Mouse (Mus musculus): ENCODE results near the gene Polr2c. TPM values are rescaled to one million over a fixed set of nuclear protein-coding genes. Genes with fewer than 3 reads are reported as not detected.
"Not testable (repeated sequence)": the region's sequence is repeated elsewhere in the genome, so short reads cannot be mapped to it uniquely, and the experiment has no call there.

Polr2c gene
- polyA plus RNA-seq, 1 experiment from 2014 or later = 150 TPM

GRCm38 (mm10) chr8:94819671-94820179 is 37.5 kb upstream of the Polr2c start:
- Histone ChIP-seq H3K4me2 (ENCODE audit: low read depth, low read length) (no peak overlapping the region), H3K27ac (ENCODE audit: low read length) (no peak overlapping the region), H3K9me3 (ENCODE audit: control insufficient read depth, low read length) (no peaks in the 10 kb centered on the region), H3K36me3 (ENCODE audit: control insufficient read depth, insufficient read depth, low read length) (peaks cover 6% of the 10 kb centered on the region; the same call in 1 of the 2 replicates), H3K9ac (ENCODE audit: low read length) (no peak overlapping the region), H3K4me3 (ENCODE audit: low read length) (no peak overlapping the region), H3K4me1 (replicated peaks; ENCODE audit: control insufficient read depth, insufficient read depth, low read length) (no peaks in the 10 kb centered on the region), H3K27me3 (ENCODE audit: control insufficient read depth, insufficient read depth, low read depth, low read length) (no peaks in the 10 kb centered on the region)
- ATAC-seq (ENCODE audit: low read depth) = no peak
- 67% methylated on average over 6 of the region's 6 CpGs for WGBS

- Histone ChIP-seq H3K9ac (ENCODE audit: low read length) (no peak overlapping the region), H3K27me3 (ENCODE audit: control insufficient read depth, insufficient read depth, low read depth, low read length) (no peaks in the 10 kb centered on the region), H3K27ac (ENCODE audit: low read length) (no peak overlapping the region), H3K4me2 (ENCODE audit: low read depth, low read length) (no peak overlapping the region), H3K36me3 (ENCODE audit: control insufficient read depth, insufficient read depth, low read length) (peaks cover 11% of the 10 kb centered on the region), H3K4me1 (replicated peaks; ENCODE audit: control insufficient read depth, insufficient read depth, low read length) (no peaks in the 10 kb centered on the region), H3K4me3 (ENCODE audit: low read length) (no peak overlapping the region), H3K9me3 (ENCODE audit: control insufficient read depth, low read length) (no peaks in the 10 kb centered on the region)
- WGBS = 82% methylated on average over 7 of the region's 7 CpGs
- no peak for ATAC-seq (ENCODE audit: low read depth)
Measured at GRCm38 (mm10) chr8:94820553-94820952, 36.7 kb upstream of the Polr2c start.

- WGBS = 79% methylated on average over 2 of the region's 2 CpGs
- Histone ChIP-seq H3K4me2 (ENCODE audit: low read depth, low read length) (no peak overlapping the region), H3K36me3 (ENCODE audit: control insufficient read depth, insufficient read depth, low read length) (peaks cover 14% of the 10 kb centered on the region), H3K4me3 (ENCODE audit: low read length) (no peak overlapping the region), H3K9me3 (ENCODE audit: control insufficient read depth, low read length) (no peaks in the 10 kb centered on the region), H3K27me3 (ENCODE audit: control insufficient read depth, insufficient read depth, low read depth, low read length) (no peaks in the 10 kb centered on the region), H3K9ac (ENCODE audit: low read length) (no peak overlapping the region), H3K27ac (ENCODE audit: low read length) (no peak overlapping the region), H3K4me1 (replicated peaks; ENCODE audit: control insufficient read depth, insufficient read depth, low read length) (no peaks in the 10 kb centered on the region)
- ATAC-seq (ENCODE audit: low read depth) = no peak
Measured at GRCm38 (mm10) chr8:94821381-94821780, 35.9 kb upstream of the Polr2c start.

- H3K9ac ChIP-seq (ENCODE audit: low read length) = no peak overlapping the region
Measured at GRCm38 (mm10) chr8:94822637-94823560, 34.4 kb upstream of the Polr2c start.

DNA sequence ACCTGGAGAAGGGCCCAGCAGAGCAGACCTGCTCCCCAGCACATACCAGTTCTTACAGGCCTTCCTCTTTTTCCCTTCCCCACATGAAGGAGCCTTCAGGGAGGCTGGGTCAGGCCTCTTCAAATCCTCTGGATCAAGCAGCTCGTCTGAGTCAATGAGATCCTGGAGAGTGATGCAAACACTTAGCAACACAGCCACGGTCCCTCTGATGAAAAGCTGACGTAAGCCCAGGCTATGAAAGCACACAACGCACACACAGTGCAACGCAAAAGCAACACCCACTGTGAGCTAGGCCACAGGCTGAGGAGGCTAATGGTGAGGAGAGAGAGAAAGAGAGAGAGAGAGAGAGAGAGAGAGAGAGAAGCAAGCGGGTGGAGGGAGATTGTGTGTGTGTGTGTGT is 32.1 kb upstream of the Polr2c start:
- no peaks in the 10 kb centered on the region for H3K4me1 ChIP-seq (replicated peaks; ENCODE audit: control insufficient read depth, insufficient read depth, low read length)
- no peaks in the 10 kb centered on the region for H3K27me3 ChIP-seq (ENCODE audit: control insufficient read depth, insufficient read depth, low read depth, low read length)
- H3K36me3 ChIP-seq (ENCODE audit: control insufficient read depth, insufficient read depth, low read length) = peaks cover 24% of the 10 kb centered on the region
- H3K27ac ChIP-seq (ENCODE audit: low read length) = no peak overlapping the region
- no peak overlapping the region for H3K4me2 ChIP-seq (ENCODE audit: low read depth, low read length)
- no peak for ATAC-seq (ENCODE audit: low read depth)
- no peaks in the 10 kb centered on the region for H3K9me3 ChIP-seq (ENCODE audit: control insufficient read depth, low read length)
- H3K9ac ChIP-seq (ENCODE audit: low read length) = no peak overlapping the region
- 77% methylated on average over 6 of the region's 6 CpGs for WGBS
- H3K4me3 ChIP-seq (ENCODE audit: low read length) = no peak overlapping the region

More at GRCm38 (mm10) chr8:94822637-94823560, 34.4 kb upstream of the Polr2c start:
- Histone ChIP-seq H3K9me3 (ENCODE audit: control insufficient read depth, low read length) (no peaks in the 10 kb centered on the region), H3K27ac (ENCODE audit: low read length) (no peak overlapping the region), H3K36me3 (ENCODE audit: control insufficient read depth, insufficient read depth, low read length) (peaks cover 18% of the 10 kb centered on the region), H3K4me2 (ENCODE audit: low read depth, low read length) (no peak overlapping the region), H3K4me3 (ENCODE audit: low read length) (no peak overlapping the region), H3K4me1 (replicated peaks; ENCODE audit: control insufficient read depth, insufficient read depth, low read length) (no peaks in the 10 kb centered on the region), H3K27me3 (ENCODE audit: control insufficient read depth, insufficient read depth, low read depth, low read length) (no peaks in the 10 kb centered on the region)
- ATAC-seq (ENCODE audit: low read depth) = peak; percentile 54
- WGBS = 78% methylated on average over 23 of the region's 23 CpGs

GRCm38 (mm10) chr8:94826210-94826609 is 31.0 kb upstream of the Polr2c start:
- H3K36me3 ChIP-seq (ENCODE audit: control insufficient read depth, insufficient read depth, low read length) = peaks cover 30% of the 10 kb centered on the region
- no peaks in the 10 kb centered on the region for H3K27me3 ChIP-seq (ENCODE audit: control insufficient read depth, insufficient read depth, low read depth, low read length)
- no peak for ATAC-seq (ENCODE audit: low read depth)
- no peak overlapping the region for H3K4me3 ChIP-seq (ENCODE audit: low read length)
- no peak overlapping the region for H3K27ac ChIP-seq (ENCODE audit: low read length)
- H3K9me3 ChIP-seq (ENCODE audit: control insufficient read depth, low read length) = no peaks in the 10 kb centered on the region
- WGBS = 90% methylated on average over 5 of the region's 5 CpGs
- no peak overlapping the region for H3K4me2 ChIP-seq (ENCODE audit: low read depth, low read length)
- H3K4me1 ChIP-seq (replicated peaks; ENCODE audit: control insufficient read depth, insufficient read depth, low read length) = no peaks in the 10 kb centered on the region
- H3K9ac ChIP-seq (ENCODE audit: low read length) = no peak overlapping the region

- 74% methylated on average over 6 of the region's 6 CpGs for WGBS
- Histone ChIP-seq H3K9me3 (ENCODE audit: control insufficient read depth, low read length) (no peaks in the 10 kb centered on the region), H3K27ac (ENCODE audit: low read length) (no peak overlapping the region), H3K4me2 (ENCODE audit: low read depth, low read length) (no peak overlapping the region), H3K9ac (ENCODE audit: low read length) (no peak overlapping the region), H3K4me1 (replicated peaks; ENCODE audit: control insufficient read depth, insufficient read depth, low read length) (no peaks in the 10 kb centered on the region), H3K36me3 (ENCODE audit: control insufficient read depth, insufficient read depth, low read length) (peaks cover 31% of the 10 kb centered on the region), H3K4me3 (ENCODE audit: low read length) (no peak overlapping the region), H3K27me3 (ENCODE audit: control insufficient read depth, insufficient read depth, low read depth, low read length) (no peaks in the 10 kb centered on the region)
- no peak for ATAC-seq (ENCODE audit: low read depth)
Measured at GRCm38 (mm10) chr8:94828284-94828683, 29.0 kb upstream of the Polr2c start.

GRCm38 (mm10) chr8:94833901-94834405 is 23.3 kb upstream of the Polr2c start:
- 71% methylated on average over 7 of the region's 7 CpGs for WGBS
- H3K4me3 ChIP-seq (ENCODE audit: low read length); H3K4me2 ChIP-seq (ENCODE audit: low read depth, low read length); H3K9ac ChIP-seq (ENCODE audit: low read length); ATAC-seq (ENCODE audit: low read depth); H3K27ac ChIP-seq (ENCODE audit: low read length); H3K27me3 ChIP-seq (ENCODE audit: control insufficient read depth, insufficient read depth, low read depth, low read length); H3K9me3 ChIP-seq (ENCODE audit: control insufficient read depth, low read length): not testable (repeated sequence)
- peaks cover 12% of the 10 kb centered on the region for H3K4me1 ChIP-seq (replicated peaks; ENCODE audit: control insufficient read depth, insufficient read depth, low read length)
- H3K36me3 ChIP-seq (ENCODE audit: control insufficient read depth, insufficient read depth, low read length) = peaks cover 14% of the 10 kb centered on the region

DNA sequence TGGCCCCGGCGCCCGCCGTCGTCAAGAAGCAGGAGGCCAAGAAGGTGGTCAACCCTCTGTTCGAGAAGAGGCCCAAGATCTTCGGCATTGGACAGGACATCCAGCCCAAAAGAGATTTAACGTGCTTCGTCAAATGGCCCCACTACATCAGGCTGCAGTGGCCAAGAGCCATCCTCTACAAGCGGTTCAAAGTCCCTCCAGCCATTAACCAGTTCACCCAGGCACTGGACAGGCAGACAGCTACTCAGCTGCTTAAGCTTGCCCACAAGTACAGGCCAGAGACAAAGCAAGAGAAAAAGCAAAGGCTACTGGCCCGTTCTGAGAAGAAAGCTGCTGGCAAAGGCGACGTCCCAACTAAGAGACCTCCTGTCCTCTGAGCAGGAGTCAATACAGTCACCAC is 21.5 kb upstream of the Polr2c start:
- H3K36me3 ChIP-seq (ENCODE audit: control insufficient read depth, insufficient read depth, low read length); H3K27me3 ChIP-seq (ENCODE audit: control insufficient read depth, insufficient read depth, low read depth, low read length); H3K9me3 ChIP-seq (ENCODE audit: control insufficient read depth, low read length); H3K4me2 ChIP-seq (ENCODE audit: low read depth, low read length); H3K27ac ChIP-seq (ENCODE audit: low read length); H3K9ac ChIP-seq (ENCODE audit: low read length); ATAC-seq (ENCODE audit: low read depth); H3K4me3 ChIP-seq (ENCODE audit: low read length): not testable (repeated sequence)
- 95% methylated on average over 13 of the region's 13 CpGs for WGBS
- H3K4me1 ChIP-seq (replicated peaks; ENCODE audit: control insufficient read depth, insufficient read depth, low read length) = peaks cover 16% of the 10 kb centered on the region

Measured in lung, embryonic 16.5 days (tissue).